Mouse (Mus musculus) G1E (cell line): ENCODE data around the gene Fam151a. TPM values are rescaled to one million over a fixed set of nuclear protein-coding genes. Genes with fewer than 3 reads are reported as not detected.
"Not testable (repeated sequence)": the region's sequence is repeated elsewhere in the genome, so short reads cannot be mapped to it uniquely, and the experiment has no call there.

Experiments
- ATAC-seq: 2 replicates; pipeline ENCODE4 v1.8.0; 2016; ENCODE audit warnings: mild to moderate bottlenecking; ENCODE audit not compliant: insufficient number of reproducible peaks, poor library complexity, low FRiP score, severe bottlenecking; ENCODE audit errors: extremely low read depth
- DNase-seq: peaks from one replicate; pipeline ENCODE4 v3.0.0; 2012; ENCODE audit warnings: low spot score
- H3K27me3 ChIP-seq: 2 replicates; pipeline ENCODE4 v1.6.1; 2012; ENCODE audit warnings: mild to moderate bottlenecking, low read length, inconsistent platforms; ENCODE audit not compliant: insufficient read depth
- H3K36me3 ChIP-seq: replicated peaks from 2 replicates; pipeline ENCODE3; 2012; ENCODE audit warnings: mild to moderate bottlenecking, inconsistent platforms
- H3K4me1 ChIP-seq: 2 replicates; pipeline ENCODE4 v1.6.1; 2012; ENCODE audit warnings: low read depth, low read length, inconsistent platforms, mixed read lengths; ENCODE audit not compliant: insufficient read depth
- H3K4me3 ChIP-seq: 2 replicates; pipeline ENCODE4 v1.5.1; 2012; ENCODE audit warnings: low read depth, mild to moderate bottlenecking, inconsistent platforms, low read length, moderate library complexity, mixed read lengths
- H3K9me3 ChIP-seq: replicated peaks from 2 replicates; pipeline ENCODE4 v1.6.1; 2012; ENCODE audit warnings: inconsistent platforms
- CTCF ChIP-seq: IDR thresholded peaks from 2 replicates; pipeline ENCODE4 v1.5.1; 2012; ENCODE audit warnings: low read depth, low read length, inconsistent platforms, mixed read lengths
- GATA1 ChIP-seq: IDR thresholded peaks from 2 replicates; pipeline ENCODE4 v1.6.1; 2012; ENCODE audit warnings: borderline replicate concordance, low read length, inconsistent platforms, mixed read lengths
- GATA2 ChIP-seq: IDR thresholded peaks from 2 replicates; pipeline ENCODE4 v1.6.1; 2012; ENCODE audit warnings: low read depth, low read length, inconsistent platforms, borderline replicate concordance
- POLR2AphosphoS5 ChIP-seq: IDR thresholded peaks from 2 replicates; pipeline ENCODE4 v1.6.1; 2012; ENCODE audit warnings: low read depth, low read length, inconsistent platforms; ENCODE audit not compliant: insufficient replicate concordance
- TAL1 ChIP-seq: conservative IDR thresholded peaks from 2 replicates; pipeline ENCODE4 v1.6.1; 2012; ENCODE audit warnings: low read depth, low read length, inconsistent platforms, mixed read lengths
- polyA plus RNA-seq: library from polyadenylated mRNA; stranded (reverse); fragments of >175 nt; gene quantifications from 2 replicates; pipeline ENCODE4 v1.2.3, GENCODE M21; 2012
- total RNA-seq, 2 experiments: library from RNA; stranded (forward) in 1 of 2; stranded (reverse) in 1 of 2; fragments of 200-1000 nt in 1 of 2; fragments of >200 nt in 1 of 2; fragmentation: Nextera tagmentation in 1 of 2; gene quantifications; 2 replicates each; pipeline ENCODE4 v1.2.3; 2014 to 2017

The Fam151a gene
- total and polyA plus RNA-seq, 3 experiments: not detected

GRCm38 (mm10) chr4:106769306-106769705 is 35.6 kb downstream of the Fam151a start:
- H3K4me1 ChIP-seq: no peaks in the 10 kb centered on the region
- TF ChIP-seq GATA2 (no peak), GATA1 (no peak), TAL1 (no peak), CTCF (no peak), POLR2AphosphoS5 (no peak)
- no peak overlapping the region for H3K4me3 ChIP-seq
- H3K27me3 ChIP-seq: peaks cover 29% of the 10 kb centered on the region
- no peaks in the 10 kb centered on the region for H3K36me3 ChIP-seq
- DNase-seq (no peak), ATAC-seq (no peak)
- H3K9me3 ChIP-seq: no peaks in the 10 kb centered on the region

DNA sequence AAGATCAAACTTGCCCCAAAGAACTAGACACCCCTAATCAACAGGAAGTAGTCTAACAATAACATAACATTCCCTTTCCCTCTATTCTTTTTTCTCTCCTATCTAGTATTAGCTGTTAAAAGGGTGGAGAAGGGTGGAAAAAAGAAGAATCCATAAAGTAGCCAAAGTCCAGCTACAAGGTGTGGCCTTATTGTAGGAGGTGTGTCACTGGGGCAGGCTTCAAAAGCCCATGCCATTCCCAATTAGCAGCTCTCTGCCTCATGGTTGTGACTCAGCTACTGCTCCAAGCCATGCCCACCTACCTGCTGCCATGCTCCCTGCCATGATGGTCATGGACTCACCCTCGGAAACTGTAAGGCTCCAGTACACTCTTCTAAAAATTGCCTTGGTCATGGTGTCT is 38.9 kb downstream of the Fam151a start:
- ATAC-seq (no peak), DNase-seq (no peak)
- Histone ChIP-seq H3K9me3 (no peaks in the 10 kb centered on the region), H3K4me3 (no peak overlapping the region), H3K36me3 (no peaks in the 10 kb centered on the region), H3K27me3 (peaks cover 35% of the 10 kb centered on the region), H3K4me1 (no peaks in the 10 kb centered on the region)
- TF ChIP-seq GATA2: no peak
- no peak for TF ChIP-seq TAL1
- no peak for TF ChIP-seq POLR2AphosphoS5
- no peak for TF ChIP-seq GATA1
- TF ChIP-seq CTCF: no peak

DNA sequence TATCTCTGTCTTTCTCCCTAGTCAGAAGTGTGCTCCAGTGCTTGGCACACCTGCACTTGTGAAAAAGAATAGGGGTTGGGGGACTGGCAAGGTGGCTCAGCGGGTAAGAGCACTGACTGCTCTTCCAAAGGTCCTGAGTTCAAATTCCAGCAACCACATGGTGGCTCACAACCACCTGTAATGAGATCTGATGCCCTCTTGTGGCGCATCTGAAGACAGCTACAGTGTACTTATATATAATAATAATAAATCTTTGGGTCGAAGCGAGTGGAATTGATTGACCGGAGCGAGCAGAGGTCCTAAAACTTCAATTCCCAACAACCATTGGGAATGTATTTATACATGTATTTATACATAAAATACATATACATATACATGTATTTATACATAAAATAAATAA is 42.1 kb downstream of the Fam151a start:
- not testable (repeated sequence) for H3K4me3 ChIP-seq, H3K4me1 ChIP-seq, ATAC-seq, H3K36me3 ChIP-seq, DNase-seq, H3K9me3 ChIP-seq
- H3K27me3 ChIP-seq: peaks cover 40% of the 10 kb centered on the region

DNA sequence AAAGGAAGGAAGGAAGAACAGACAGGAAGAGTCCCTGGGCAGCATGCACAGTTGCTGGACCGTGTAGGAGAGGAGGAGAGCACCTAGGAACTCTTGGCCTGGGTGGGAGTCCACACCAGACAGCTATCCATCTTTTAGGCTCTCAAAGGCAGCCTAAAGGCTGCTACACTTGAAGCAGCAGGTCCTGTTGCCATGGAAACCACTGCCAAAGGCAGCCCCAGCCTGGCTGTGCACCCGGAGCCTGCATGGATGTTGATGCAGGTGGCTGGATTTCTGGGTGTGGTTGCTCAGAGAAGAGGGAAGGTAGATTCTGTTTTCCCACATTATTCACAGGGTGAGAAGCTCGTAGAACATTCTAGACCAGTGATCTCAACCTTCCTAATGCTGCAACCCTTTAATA is 43.3 kb downstream of the Fam151a start:
- DNase-seq (no peak), ATAC-seq (no peak)
- no peak for TF ChIP-seq GATA2
- TF ChIP-seq GATA1: no peak
- TF ChIP-seq TAL1: no peak
- TF ChIP-seq CTCF: no peak
- no peak for TF ChIP-seq POLR2AphosphoS5
- Histone ChIP-seq H3K4me1 (no peaks in the 10 kb centered on the region), H3K4me3 (no peak overlapping the region), H3K27me3 (peaks cover 36% of the 10 kb centered on the region), H3K36me3 (no peaks in the 10 kb centered on the region), H3K9me3 (no peaks in the 10 kb centered on the region)

DNA sequence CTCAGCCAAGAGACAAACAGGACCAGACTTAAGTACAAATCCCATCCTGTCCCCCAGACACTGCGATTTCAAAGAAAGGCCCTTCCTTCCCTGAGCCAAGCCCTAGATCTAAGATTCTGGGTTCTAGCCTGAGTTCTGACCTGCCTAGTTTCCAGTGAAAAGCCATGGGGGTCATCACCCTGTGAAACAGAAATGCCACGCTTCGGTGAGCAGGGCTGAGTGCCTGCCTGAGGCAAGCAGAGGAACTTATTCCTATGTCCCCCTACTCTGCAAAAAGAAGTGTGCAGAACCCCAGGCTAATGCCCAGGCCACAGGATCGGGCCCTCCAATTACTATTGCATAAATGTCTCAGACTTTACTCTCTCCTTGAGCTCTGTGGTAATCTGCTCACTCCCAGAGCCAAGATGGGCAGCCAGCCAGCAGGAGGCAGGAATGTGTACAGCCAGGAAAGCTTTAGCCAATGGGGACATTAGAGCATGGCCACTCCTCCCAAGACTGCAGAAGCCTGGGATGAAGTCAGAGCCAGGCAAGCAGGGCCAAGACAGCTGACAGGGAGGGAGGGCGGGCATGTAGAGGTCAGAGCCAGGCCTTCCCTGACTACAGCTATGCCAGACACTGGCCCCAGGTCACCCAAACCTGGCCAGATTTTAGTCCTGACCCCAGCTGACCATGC is 44.6 kb downstream of the Fam151a start:
- H3K27me3 ChIP-seq: peaks cover 45% of the 10 kb centered on the region
- H3K4me3 ChIP-seq: no peak overlapping the region
- H3K4me1 ChIP-seq: no peaks in the 10 kb centered on the region
- no peaks in the 10 kb centered on the region for H3K36me3 ChIP-seq
- H3K9me3 ChIP-seq: no peaks in the 10 kb centered on the region
- TF ChIP-seq CTCF (no peak), POLR2AphosphoS5 (no peak), GATA1 (no peak)
- ATAC-seq (no peak), DNase-seq (no peak)

DNA sequence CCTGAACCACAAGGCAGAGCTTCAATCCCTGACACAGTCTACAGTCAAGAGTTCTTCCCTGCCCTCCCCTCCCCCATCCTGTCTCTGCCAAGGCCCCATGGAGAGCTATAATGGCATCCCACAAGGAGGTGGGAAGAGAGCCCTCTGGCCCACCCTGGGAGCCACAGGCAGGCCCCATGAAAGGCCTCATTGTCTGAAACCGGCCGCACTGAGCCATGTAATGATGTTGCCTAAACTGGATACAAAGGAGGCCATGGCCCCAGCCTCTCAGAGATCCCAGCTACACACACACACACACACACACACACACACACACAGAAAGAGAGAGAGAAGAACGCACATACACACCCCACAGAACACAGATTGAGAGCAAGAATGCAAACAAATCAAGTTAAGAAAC is 46.4 kb downstream of the Fam151a start:
- Histone ChIP-seq H3K36me3 (no peaks in the 10 kb centered on the region), H3K9me3 (no peaks in the 10 kb centered on the region), H3K27me3 (peaks cover 62% of the 10 kb centered on the region), H3K4me1 (no peaks in the 10 kb centered on the region), H3K4me3 (no peak overlapping the region)
- ATAC-seq: no peak
- DNase-seq: no peak
- no peak for TF ChIP-seq GATA1
- no peak for TF ChIP-seq TAL1
- TF ChIP-seq GATA2: no peak
- no peak for TF ChIP-seq CTCF
- TF ChIP-seq POLR2AphosphoS5: no peak

DNA sequence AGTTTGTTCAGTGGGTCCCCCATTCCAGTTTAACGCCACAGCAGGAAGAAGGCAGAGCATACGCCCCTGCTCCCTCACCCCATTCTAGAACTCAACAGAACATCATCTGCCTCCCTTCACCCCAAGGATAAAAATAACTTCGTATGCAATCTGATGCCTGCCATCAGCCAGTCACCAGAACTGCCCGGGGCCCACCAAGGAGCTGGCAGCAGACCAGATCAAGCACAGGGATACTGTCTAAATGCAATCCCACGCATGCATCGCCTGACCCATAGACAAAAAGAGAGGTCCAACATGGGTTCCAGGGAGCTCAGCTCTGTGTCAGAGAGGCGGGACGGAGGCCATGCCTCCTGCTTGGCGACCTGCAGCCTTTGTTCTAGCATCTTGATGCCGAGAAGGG is 49.4 kb downstream of the Fam151a start:
- H3K4me1 ChIP-seq: peaks cover 3% of the 10 kb centered on the region
- ATAC-seq: no peak
- DNase-seq: no peak
- peaks cover 75% of the 10 kb centered on the region for H3K27me3 ChIP-seq
- H3K9me3 ChIP-seq: no peaks in the 10 kb centered on the region
- no peaks in the 10 kb centered on the region for H3K36me3 ChIP-seq
- H3K4me3 ChIP-seq: no peak overlapping the region
- no peak for TF ChIP-seq TAL1
- TF ChIP-seq GATA2: no peak
- TF ChIP-seq CTCF: no peak
- TF ChIP-seq POLR2AphosphoS5: no peak
- no peak for TF ChIP-seq GATA1
